Mouse (Mus musculus) limb, embryonic 14.5 days (tissue): ENCODE results near the gene Gtpbp1. TPM values are rescaled to one million over a fixed set of nuclear protein-coding genes. Genes with fewer than 3 reads are reported as not detected.

Experiments
- ATAC-seq: fragments of 200-750 bp; cut with Nextera tagmentation; 2 replicates; pipeline ENCODE4 v1.8.0; 2017; ENCODE audit warnings: low read depth, moderate number of reproducible peaks, moderate TSS enrichment; ENCODE audit not compliant: low FRiP score
- DNase-seq: peaks from one replicate; pipeline ENCODE4 v3.0.0-alpha.2; 2015; ENCODE audit warnings: low spot score
- H3K27ac ChIP-seq: fragments of 300-500 bp; sonication (generic); replicated peaks from 2 replicates; pipeline ENCODE4 v1.5.1; 2014; ENCODE audit warnings: low read depth, mild to moderate bottlenecking, low read length, moderate library complexity, mixed read lengths
- H3K27me3 ChIP-seq: fragments of 300-500 bp; sonication (generic); 2 replicates; pipeline ENCODE4 v1.6.1; 2014; ENCODE audit warnings: low read length, mixed read lengths; ENCODE audit not compliant: control insufficient read depth, insufficient read depth
- H3K36me3 ChIP-seq: fragments of 300-500 bp; sonication (generic); 2 replicates; pipeline ENCODE4 v1.6.1; 2014; ENCODE audit warnings: mild to moderate bottlenecking, low read length, moderate library complexity, mixed read lengths; ENCODE audit not compliant: control insufficient read depth, insufficient read depth
- H3K4me1 ChIP-seq: fragments of 300-500 bp; sonication (generic); 2 replicates; pipeline ENCODE4 v1.6.1; 2014; ENCODE audit warnings: antibody characterized with exemption, low read length, mixed read lengths; ENCODE audit not compliant: control insufficient read depth, insufficient read depth
- H3K4me2 ChIP-seq: fragments of 300-500 bp; sonication (generic); replicated peaks from 2 replicates; pipeline ENCODE4 v1.6.1; 2014; ENCODE audit warnings: low read depth, mild to moderate bottlenecking, low read length, moderate library complexity; ENCODE audit not compliant: severe bottlenecking
- H3K4me3 ChIP-seq: fragments of 300-500 bp; sonication (generic); replicated peaks from 2 replicates; pipeline ENCODE4 v1.5.1; 2014; ENCODE audit warnings: low read length
- H3K9ac ChIP-seq: fragments of 300-500 bp; sonication (generic); 2 replicates; pipeline ENCODE4 v1.6.1; 2014; ENCODE audit warnings: mild to moderate bottlenecking, low read depth, low read length, moderate library complexity; ENCODE audit not compliant: severe bottlenecking
- H3K9me3 ChIP-seq: fragments of 300-500 bp; sonication (generic); 2 replicates; pipeline ENCODE4 v1.6.1; 2016; ENCODE audit warnings: low read length; ENCODE audit not compliant: control insufficient read depth
- POLR2A ChIP-seq: fragments of 200-500 bp; IDR thresholded peaks from 2 replicates; pipeline ENCODE4 v1.8.0; 2012; ENCODE audit warnings: inconsistent platforms, mild to moderate bottlenecking, moderate library complexity, borderline replicate concordance; ENCODE audit not compliant: insufficient read depth, insufficient read length; ENCODE audit errors: extremely low read depth
- WGBS: fragments of 180-500 bp; shearing (Covaris S2); extraction: QIAGEN DNeasy Blood & Tissue Kit; methylation state at CpG from one replicate; pipeline ENCODE4 v1.1.7; 2014; 5-methylcytosine and 5-hydroxymethylcytosine counted together
- polyA plus RNA-seq, 2 experiments: library from polyadenylated mRNA; depleted of rRNA in 1 of 2; stranded (reverse) in 1 of 2; unstranded in 1 of 2; fragments of >200 nt; fragmentation: Nextera tagmentation in 1 of 2; extraction: Ambion mirVana in 1 of 2; gene quantifications; 2 replicates each; pipeline versions ENCODE4 v1.2.1 to v1.2.3; 2012 to 2014

Gtpbp1 gene
- polyA plus RNA-seq, 2 experiments, result 32.6 to 39.6 TPM

- H3K36me3 ChIP-seq, result peaks cover 40% of the 10 kb centered on the region
- H3K27me3 ChIP-seq, result no peaks in the 10 kb centered on the region
- no peaks in the 10 kb centered on the region for H3K4me1 ChIP-seq
- TF ChIP-seq POLR2A, result no peak
- no peak overlapping the region for H3K4me3 ChIP-seq
- 88% methylated on average over 7 of the region's 7 CpGs for WGBS
- no peak overlapping the region for H3K27ac ChIP-seq
- DNase-seq (no peak), ATAC-seq (no peak)
- H3K9me3 ChIP-seq, result no peaks in the 10 kb centered on the region
- no peak overlapping the region for H3K4me2 ChIP-seq
- H3K9ac ChIP-seq, result no peak overlapping the region
Observed at GRCm38 (mm10) chr15:79763601-79764246, 73.1 kb downstream of the Gtpbp1 start.

DNA sequence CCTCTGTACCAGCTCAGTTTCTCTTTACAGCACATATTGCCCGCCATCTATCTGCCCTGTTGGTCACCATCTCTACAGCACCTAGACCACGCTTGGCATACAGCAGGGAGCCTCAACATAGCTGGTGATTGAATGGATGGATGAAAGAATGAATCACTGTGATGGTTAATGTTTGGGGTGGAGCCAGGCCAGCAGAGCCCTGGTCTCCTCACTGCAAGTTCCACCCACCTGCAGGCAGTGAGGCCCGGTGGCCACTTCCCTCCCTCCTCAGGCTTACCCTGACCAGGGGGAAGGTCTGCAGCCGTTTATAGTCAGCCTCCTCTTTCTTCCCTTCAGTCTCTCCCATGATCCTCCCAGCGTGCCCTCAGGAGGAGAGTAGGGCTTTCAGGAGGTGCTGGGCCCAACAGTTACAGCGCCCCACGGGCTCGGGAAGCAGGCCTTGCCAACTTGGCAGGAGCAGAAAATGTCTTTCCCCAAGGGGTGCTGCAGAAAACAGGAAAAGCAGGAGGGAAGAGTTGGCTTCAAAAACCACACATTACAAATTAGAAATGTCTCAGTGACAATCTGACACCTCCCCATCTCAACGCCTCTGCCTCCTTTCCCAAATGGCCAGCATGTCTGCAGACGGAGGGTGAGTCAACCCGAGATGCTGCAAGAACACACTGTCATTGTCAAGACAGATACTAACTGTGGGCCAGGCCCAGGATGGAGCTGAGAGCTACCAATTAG, 74.1 kb downstream of the Gtpbp1 start:
- DNase-seq (no peak), ATAC-seq (no peak)

DNA sequence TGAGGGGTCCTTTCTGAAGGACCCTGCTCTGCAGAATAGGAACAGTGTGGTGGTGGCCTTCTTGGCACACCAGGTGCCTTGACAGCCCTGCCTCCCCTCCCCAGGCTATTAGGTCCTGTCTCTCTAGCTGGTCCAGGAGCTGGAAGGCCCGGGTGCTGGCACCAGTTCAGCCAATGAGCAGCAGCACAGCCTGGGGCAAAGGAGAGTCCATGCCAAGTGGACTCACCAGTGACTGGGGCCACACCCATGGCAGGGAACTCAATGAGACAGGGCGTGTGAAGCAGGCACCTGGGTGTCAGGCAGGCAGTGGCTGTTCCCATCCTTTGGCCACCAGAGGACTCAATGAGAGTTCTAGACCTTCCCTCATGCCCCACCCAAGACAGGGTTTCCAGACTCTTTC, 74.7 kb downstream of the Gtpbp1 start:
- Histone ChIP-seq H3K4me2 (no peak overlapping the region), H3K27me3 (no peaks in the 10 kb centered on the region), H3K36me3 (peaks cover 40% of the 10 kb centered on the region), H3K4me3 (no peak overlapping the region), H3K9me3 (no peaks in the 10 kb centered on the region), H3K9ac (no peak overlapping the region), H3K4me1 (0 out of 2 replicates have a peak, but pooled peaks cover under 1% of the 10 kb centered on the region), H3K27ac (no peak overlapping the region)
- ATAC-seq (no peak), DNase-seq (no peak)
- 85% methylated on average over 2 of the region's 2 CpGs for WGBS
- TF ChIP-seq POLR2A, result no peak

More for the DNA sequence above, 74.1 kb downstream of the Gtpbp1 start:
- WGBS, result 72% methylated on average over 11 of the region's 11 CpGs
- H3K27ac ChIP-seq, result no peak overlapping the region
- H3K27me3 ChIP-seq, result no peaks in the 10 kb centered on the region
- H3K9ac ChIP-seq, result no peak overlapping the region
- no peak overlapping the region for H3K4me2 ChIP-seq
- no peaks in the 10 kb centered on the region for H3K9me3 ChIP-seq
- H3K4me3 ChIP-seq, result no peak overlapping the region
- H3K36me3 ChIP-seq, result peaks cover 40% of the 10 kb centered on the region
- TF ChIP-seq POLR2A, result no peak
- no peaks in the 10 kb centered on the region for H3K4me1 ChIP-seq

- H3K27ac ChIP-seq, result no peak overlapping the region
- H3K4me1 ChIP-seq, result peaks cover 9% of the 10 kb centered on the region
- no peak for DNase-seq
- H3K4me2 ChIP-seq, result no peak overlapping the region
- ATAC-seq, result no peak
- 61% methylated on average over 9 of the region's 10 CpGs for WGBS
- no peak overlapping the region for H3K9ac ChIP-seq
- no peaks in the 10 kb centered on the region for H3K27me3 ChIP-seq
- H3K36me3 ChIP-seq, result peaks cover 38% of the 10 kb centered on the region
- no peaks in the 10 kb centered on the region for H3K9me3 ChIP-seq
- no peak overlapping the region for H3K4me3 ChIP-seq
- no peak for TF ChIP-seq POLR2A
Observed at GRCm38 (mm10) chr15:79766168-79766567, 75.5 kb downstream of the Gtpbp1 start.

- Histone ChIP-seq H3K4me2 (no peak overlapping the region), H3K27me3 (no peaks in the 10 kb centered on the region), H3K9me3 (no peaks in the 10 kb centered on the region), H3K4me3 (no peak overlapping the region), H3K9ac (no peak overlapping the region), H3K27ac (no peak overlapping the region), H3K36me3 (peaks cover 35% of the 10 kb centered on the region), H3K4me1 (peaks cover 9% of the 10 kb centered on the region)
- ATAC-seq (no peak), DNase-seq (no peak)
- no peak for TF ChIP-seq POLR2A
- WGBS, result 85% methylated on average over 10 of the region's 10 CpGs
Observed at GRCm38 (mm10) chr15:79766586-79767071, 76.0 kb downstream of the Gtpbp1 start.
